Mouse (Mus musculus) lung, adult 2 months (tissue): Measurements from ENCODE around the gene Ubr3. TPM values are rescaled to one million over a fixed set of nuclear protein-coding genes. Genes with fewer than 3 reads are reported as not detected.
A peak's percentile ranks its signal among the peaks of the same experiment; 100 is the strongest.
"Not testable (repeated sequence)": the region's sequence is repeated elsewhere in the genome, so short reads cannot be mapped to it uniquely, and the experiment has no call there.

Experiments used
- DNase-seq: peaks from one replicate; pipeline ENCODE4 v3.0.0; 2022
- H3K4me1 ChIP-seq: fragments of 200-500 bp; 2 replicates; pipeline ENCODE4 v1.6.1; 2011; ENCODE audit warnings: low read length; ENCODE audit not compliant: control insufficient read depth, insufficient read depth
- H3K4me3 ChIP-seq: fragments of 200-500 bp; replicated peaks from 2 replicates; pipeline ENCODE3; 2011; ENCODE audit warnings: low read depth, mild to moderate bottlenecking, control low read depth, low read length; ENCODE audit errors: extremely low read depth
- CTCF ChIP-seq: fragments of 200-500 bp; IDR thresholded peaks from 2 replicates; pipeline ENCODE4 v1.5.1; 2011; ENCODE audit warnings: mild to moderate bottlenecking, low read length, control low read depth; ENCODE audit not compliant: insufficient read depth
- POLR2A ChIP-seq: fragments of 200-500 bp; IDR thresholded peaks from 2 replicates; pipeline ENCODE4 v1.6.1; 2011; ENCODE audit warnings: low read depth, mild to moderate bottlenecking, control low read depth, low read length, borderline replicate concordance; ENCODE audit errors: extremely low read depth
- WGBS: fragments of 180-500 bp; shearing (Covaris S2); methylation state at CpG from one replicate; pipeline ENCODE4 v1.1.7; 2018; 5-methylcytosine and 5-hydroxymethylcytosine counted together
- polyA plus RNA-seq: library from polyadenylated mRNA; depleted of rRNA; stranded (reverse); fragments of >200 nt; gene quantifications from 2 replicates; pipeline ENCODE4 v1.2.3, GENCODE M21; 2012

The Ubr3 gene
- polyA plus RNA-seq, 1 experiment: 14.3 TPM

- peak overlapping the region; percentile 94 for H3K4me3 ChIP-seq
- under 1% methylated on average over 55 of the region's 55 CpGs for WGBS
- H3K4me1 ChIP-seq: peaks cover 6% of the 10 kb centered on the region
- DNase-seq: peak; percentile 60
- no peak for TF ChIP-seq CTCF
- peak; percentile 22; the same call in 1 of the 2 replicates for TF ChIP-seq POLR2A
Observed at GRCm38 (mm10) chr2:69897618-69898575, 851 bp downstream of the Ubr3 start.

GRCm38 (mm10) chr2:69903541-69903940 lies 6.5 kb downstream of the Ubr3 start:
- H3K4me3 ChIP-seq: no peak overlapping the region
- WGBS: 90% methylated on average over 3 of the region's 3 CpGs
- TF ChIP-seq POLR2A (no peak), CTCF (no peak)
- peaks cover 3% of the 10 kb centered on the region for H3K4me1 ChIP-seq
- no peak for DNase-seq

GRCm38 (mm10) chr2:69907394-69907793 lies 10.3 kb downstream of the Ubr3 start:
- H3K4me3 ChIP-seq, DNase-seq, H3K4me1 ChIP-seq: not testable (repeated sequence)
- 87% methylated on average over 4 of the region's 4 CpGs for WGBS

GRCm38 (mm10) chr2:69912801-69913200 lies 15.8 kb downstream of the Ubr3 start:
- WGBS: 59% methylated on average over 2 of the region's 2 CpGs
- H3K4me3 ChIP-seq: no peak overlapping the region
- TF ChIP-seq CTCF: no peak
- no peak for TF ChIP-seq POLR2A
- DNase-seq: no peak
- H3K4me1 ChIP-seq: no peaks in the 10 kb centered on the region

- TF ChIP-seq POLR2A: no peak
- no peak for TF ChIP-seq CTCF
- DNase-seq: no peak
- H3K4me3 ChIP-seq: no peak overlapping the region
- WGBS: 54% methylated on average over 3 of the region's 3 CpGs
- H3K4me1 ChIP-seq: 0 out of 2 replicates have a peak, but pooled peaks cover 2% of the 10 kb centered on the region
Observed at GRCm38 (mm10) chr2:69917301-69917700, 20.3 kb downstream of the Ubr3 start.

GRCm38 (mm10) chr2:69924943-69925342 lies 27.9 kb downstream of the Ubr3 start:
- Histone ChIP-seq H3K4me3 (no peak overlapping the region), H3K4me1 (0 out of 2 replicates have a peak, but pooled peaks cover 2% of the 10 kb centered on the region)
- TF ChIP-seq POLR2A (no peak), CTCF (no peak)
- 86% methylated on average over 3 of the region's 3 CpGs for WGBS
- DNase-seq: no peak

GRCm38 (mm10) chr2:69936331-69936730 lies 39.3 kb downstream of the Ubr3 start:
- 90% methylated on average over 5 of the region's 5 CpGs for WGBS
- no peak for DNase-seq
- TF ChIP-seq CTCF (no peak), POLR2A (no peak)

GRCm38 (mm10) chr2:69939226-69939625 lies 42.2 kb downstream of the Ubr3 start:
- DNase-seq: no peak
- WGBS: 74% methylated on average over 4 of the region's 4 CpGs
- H3K4me3 ChIP-seq: no peak overlapping the region

More at GRCm38 (mm10) chr2:69936331-69936730, 39.3 kb downstream of the Ubr3 start:
- H3K4me1 ChIP-seq: no peaks in the 10 kb centered on the region
- H3K4me3 ChIP-seq: no peak overlapping the region

GRCm38 (mm10) chr2:69939649-69940048 lies 42.6 kb downstream of the Ubr3 start:
- WGBS: 92% methylated on average over 5 of the region's 5 CpGs
- TF ChIP-seq POLR2A (no peak), CTCF (no peak)
- H3K4me1 ChIP-seq: no peaks in the 10 kb centered on the region

More at GRCm38 (mm10) chr2:69939226-69939625, 42.2 kb downstream of the Ubr3 start:
- TF ChIP-seq CTCF (no peak), POLR2A (no peak)
- H3K4me1 ChIP-seq: no peaks in the 10 kb centered on the region

GRCm38 (mm10) chr2:69941391-69942030 lies 44.5 kb downstream of the Ubr3 start:
- Histone ChIP-seq H3K4me3 (no peak overlapping the region), H3K4me1 (no peaks in the 10 kb centered on the region)
- DNase-seq: no peak
- TF ChIP-seq CTCF: no peak
- TF ChIP-seq POLR2A: no peak
- WGBS: 91% methylated on average over 4 of the region's 4 CpGs

More at GRCm38 (mm10) chr2:69939649-69940048, 42.6 kb downstream of the Ubr3 start:
- no peak overlapping the region for H3K4me3 ChIP-seq
- DNase-seq: no peak
